Mouse (Mus musculus) thymus, postnatal 25 days (tissue): ENCODE measurements around the gene Sun1.
A peak's percentile ranks its signal among the peaks of the same experiment; 100 is the strongest.

Source experiments
- DNase-seq: peaks from one replicate; pipeline ENCODE4 v3.0.0; 2022

Gene Sun1

DNA sequence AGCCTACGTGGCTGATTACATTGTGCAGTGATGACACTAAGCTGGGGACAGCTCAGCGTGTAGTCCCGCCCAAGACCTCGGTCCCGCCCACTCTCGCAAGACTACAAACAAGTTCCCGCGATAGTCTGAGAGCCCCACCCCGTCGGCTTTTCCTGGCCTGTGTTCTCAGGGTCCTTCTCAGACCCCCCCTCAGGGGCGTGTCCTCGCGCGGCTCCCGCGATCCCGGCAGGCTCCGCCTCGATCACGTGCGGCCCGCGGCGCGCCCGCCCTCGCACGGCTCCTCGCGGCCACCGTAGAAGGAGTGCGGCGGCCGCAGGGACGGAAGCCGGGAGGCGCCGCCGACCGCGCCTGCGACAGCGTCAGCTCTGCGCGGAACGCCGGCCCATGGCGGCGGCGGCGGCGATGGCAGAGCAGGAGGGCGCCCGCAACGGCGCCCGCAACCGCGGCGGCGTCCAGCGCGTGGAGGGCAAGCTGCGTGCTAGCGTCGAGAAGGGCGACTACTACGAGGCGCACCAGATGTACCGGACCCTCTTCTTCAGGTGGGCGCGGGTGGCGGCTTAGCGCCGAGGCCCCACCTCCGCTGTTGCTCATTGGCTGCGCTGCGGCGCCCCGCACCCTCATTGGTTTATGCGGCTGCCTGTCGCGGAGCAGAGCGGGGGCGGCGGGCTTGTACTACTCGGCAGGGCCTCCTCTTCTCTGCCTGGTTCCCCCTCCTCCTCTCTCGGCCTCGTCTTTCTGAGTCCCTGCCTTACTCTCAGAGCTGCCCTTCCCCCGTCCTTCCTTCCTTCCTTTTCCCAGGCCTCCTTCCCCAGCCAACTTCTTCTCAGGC lies 51.9 kb downstream of the Sun1 start, which contains the start of gene Get4:
Gene Get4, plus strand, starts transcription at position 244 of the 829 bp plus-strand sequence.
- peak; percentile 99 for DNase-seq

GRCm38 (mm10) chr5:139252910-139253245 lies 52.4 kb downstream of the Sun1 start:
- DNase-seq: no peak

DNA sequence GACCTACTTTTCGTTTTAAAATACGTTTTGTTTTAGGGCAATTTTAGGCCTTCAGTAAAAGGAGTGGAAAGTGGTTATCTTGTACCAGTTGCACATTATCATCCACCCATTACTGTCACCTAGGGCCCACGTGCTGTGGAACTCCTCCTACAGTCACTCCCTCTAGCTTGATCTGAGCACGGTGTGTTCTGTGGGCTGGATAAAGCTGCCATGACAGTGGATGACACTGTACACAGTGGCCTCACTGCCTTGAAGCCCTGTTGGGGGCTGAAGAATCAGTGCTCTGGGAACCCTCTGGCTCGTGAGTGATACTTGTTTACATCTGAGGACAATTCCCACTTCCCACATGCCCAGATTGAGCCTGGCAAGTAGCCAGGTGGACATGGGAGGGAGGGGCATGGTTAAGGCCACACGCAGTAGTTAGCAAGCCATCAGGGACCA lies 52.9 kb downstream of the Sun1 start:
- peak; percentile 18 for DNase-seq

GRCm38 (mm10) chr5:139254938-139255337 lies 54.5 kb downstream of the Sun1 start:
- DNase-seq: no peak

DNA sequence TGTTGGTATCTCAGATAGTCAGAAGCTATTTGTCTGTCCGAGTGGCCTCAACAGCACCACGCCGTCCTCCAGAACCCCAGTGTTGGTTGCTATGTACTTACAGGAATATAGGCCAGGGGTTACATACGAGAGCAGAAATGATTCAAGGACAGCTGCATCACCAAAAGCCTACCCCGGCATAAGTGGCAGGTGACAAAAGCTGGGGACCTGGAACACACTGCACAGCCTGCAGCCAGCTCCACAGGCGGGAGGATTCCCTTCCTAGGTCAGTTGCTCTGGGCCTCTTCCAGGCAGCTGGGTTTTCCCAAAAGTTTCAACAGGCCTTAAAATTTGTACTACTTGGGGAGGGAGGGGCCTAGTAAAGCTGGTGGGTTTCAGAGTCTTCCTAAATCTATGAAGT lies 55.3 kb downstream of the Sun1 start:
- no peak for DNase-seq

DNA sequence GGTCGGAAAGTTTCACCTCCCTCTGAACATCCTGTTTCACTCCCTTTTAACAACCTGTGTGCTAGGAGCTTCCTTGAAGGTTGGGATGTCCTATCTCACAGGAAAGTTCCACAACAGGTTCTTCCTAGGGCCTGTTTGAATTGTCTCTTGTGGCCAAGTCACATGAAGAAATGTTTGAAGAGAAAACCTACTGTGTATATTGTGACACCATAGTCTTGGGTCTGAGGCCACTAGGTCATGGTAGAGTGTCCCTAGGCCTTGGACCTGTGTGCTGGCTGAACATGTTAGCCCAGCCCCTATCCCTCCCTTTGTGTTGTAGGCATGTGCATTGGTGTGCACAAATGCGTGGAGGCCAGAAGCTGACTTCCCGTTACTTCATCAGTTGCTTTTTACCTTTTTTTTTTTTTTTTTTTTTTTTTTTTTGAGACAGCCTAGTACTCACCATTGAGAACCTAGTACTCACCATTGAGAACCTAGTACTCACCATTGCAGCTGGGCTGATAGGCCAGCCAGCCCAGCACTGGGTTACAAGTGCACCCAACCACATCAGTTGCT lies 55.9 kb downstream of the Sun1 start:
- no peak for DNase-seq

- no peak for DNase-seq
Observed at GRCm38 (mm10) chr5:139257265-139257664, 56.8 kb downstream of the Sun1 start.

DNA sequence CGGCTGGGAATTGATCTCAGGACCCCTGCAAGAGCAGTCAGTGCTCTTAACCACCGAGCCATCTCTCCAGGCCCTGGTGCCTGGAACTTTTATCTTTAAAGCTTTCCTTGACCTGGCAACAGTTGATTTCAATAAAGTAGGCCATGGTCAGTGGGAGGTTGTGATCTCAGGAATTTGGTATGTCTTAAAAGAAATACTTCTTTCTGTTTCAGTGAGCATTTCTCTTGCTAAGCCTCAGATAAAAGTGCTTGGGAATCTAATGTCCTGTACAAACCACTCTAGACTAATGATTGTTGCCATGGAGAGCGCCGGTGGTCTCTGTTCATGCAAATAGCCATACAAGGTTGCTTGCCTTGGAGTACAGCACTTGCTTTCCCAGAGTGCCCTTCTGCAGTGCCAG lies 57.4 kb downstream of the Sun1 start:
- no peak for DNase-seq

DNA sequence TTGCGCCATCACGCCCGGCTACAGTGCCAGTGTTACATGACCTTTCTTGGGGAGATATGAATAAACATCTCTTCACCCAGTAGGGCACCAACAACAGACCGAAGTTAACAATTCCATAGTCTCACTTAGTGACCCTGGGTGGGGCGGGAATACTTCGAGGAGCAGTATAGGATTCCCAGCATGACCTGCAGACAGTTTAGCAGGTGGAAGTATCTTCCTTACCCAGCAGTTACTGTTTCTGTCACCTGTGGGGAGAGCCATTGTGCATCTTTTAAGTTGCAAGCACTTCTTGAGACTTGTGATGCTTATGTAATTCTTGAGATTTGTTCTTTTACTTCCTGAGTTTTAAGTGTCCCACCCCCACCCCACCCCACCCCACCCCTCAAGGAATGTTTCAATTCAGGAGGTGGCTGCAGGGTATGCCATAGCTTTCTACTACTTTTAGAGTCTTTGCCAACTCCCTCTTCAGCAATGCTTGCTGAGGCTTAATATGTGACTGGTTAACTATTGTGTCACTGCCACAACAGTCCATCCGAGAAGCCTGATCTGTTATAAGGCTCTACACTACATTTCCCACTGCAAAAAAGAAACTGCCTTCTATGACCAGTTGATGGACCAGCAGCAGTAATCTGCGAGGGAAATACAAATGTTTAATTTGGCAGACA lies 58.1 kb downstream of the Sun1 start:
- DNase-seq: no peak

- DNase-seq: no peak
Observed at GRCm38 (mm10) chr5:139259853-139260252, 59.4 kb downstream of the Sun1 start.

DNA sequence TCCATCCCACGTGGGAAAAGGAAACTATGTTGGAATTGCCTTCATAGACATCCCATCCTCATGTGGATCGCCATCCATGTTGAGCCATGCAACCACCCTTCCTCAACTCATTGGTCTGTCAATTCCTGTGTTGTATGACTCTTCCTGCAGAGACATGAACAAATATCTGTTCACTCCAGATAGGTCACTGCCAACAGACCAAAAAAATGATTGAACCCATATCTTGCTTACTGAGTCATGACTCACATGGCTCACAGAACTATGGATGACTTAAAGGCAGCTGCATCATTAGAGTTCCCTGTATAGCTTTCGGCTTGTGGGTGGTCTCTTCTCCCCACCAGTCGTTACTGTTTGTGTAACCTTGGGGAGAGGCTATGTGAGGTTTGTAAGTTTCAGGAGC lies 61.0 kb downstream of the Sun1 start:
- no peak for DNase-seq

- DNase-seq: no peak
Observed at GRCm38 (mm10) chr5:139267661-139268060, 67.2 kb downstream of the Sun1 start.

GRCm38 (mm10) chr5:139270806-139271521 lies 70.5 kb downstream of the Sun1 start:
- DNase-seq: no peak

- no peak for DNase-seq
Observed at GRCm38 (mm10) chr5:139271994-139272554, 71.6 kb downstream of the Sun1 start.

GRCm38 (mm10) chr5:139277287-139277686 lies 76.8 kb downstream of the Sun1 start:
- no peak for DNase-seq

DNA sequence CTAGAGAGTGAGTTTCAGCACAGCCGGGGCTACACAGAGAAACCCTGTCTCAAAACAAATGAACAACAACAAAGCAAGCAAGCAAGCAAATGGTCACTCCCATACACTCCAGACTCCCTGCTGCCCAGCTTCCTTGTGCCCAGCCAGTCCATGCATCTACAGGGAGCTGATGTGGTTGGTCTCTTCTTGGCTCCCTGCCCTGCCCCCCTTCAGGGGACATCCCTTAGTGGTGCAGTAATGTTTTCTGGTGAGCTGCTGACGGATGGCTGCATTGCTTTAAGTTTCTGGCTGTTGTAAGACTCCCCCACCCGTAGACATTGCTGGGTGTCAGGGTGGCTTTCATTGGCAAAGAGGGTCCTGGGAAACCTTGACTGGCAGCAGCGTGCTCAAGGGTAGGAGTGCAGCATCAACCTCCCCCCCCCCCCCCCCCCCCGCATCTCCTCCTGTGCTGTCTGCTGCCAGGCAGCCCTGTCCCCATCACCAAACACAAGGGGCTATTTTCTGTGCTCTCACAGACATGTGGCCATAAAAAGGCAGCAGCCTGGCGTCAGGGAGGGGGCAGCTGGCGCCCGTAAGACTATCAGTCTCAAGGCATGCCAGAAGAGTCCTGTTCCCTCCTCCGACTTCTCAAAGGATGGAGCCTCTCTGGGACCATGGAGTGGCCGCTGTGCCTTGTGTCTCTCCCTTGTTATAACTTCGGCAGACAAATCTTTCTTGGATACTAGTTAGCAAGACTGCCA lies 81.1 kb downstream of the Sun1 start:
- DNase-seq: no peak

DNA sequence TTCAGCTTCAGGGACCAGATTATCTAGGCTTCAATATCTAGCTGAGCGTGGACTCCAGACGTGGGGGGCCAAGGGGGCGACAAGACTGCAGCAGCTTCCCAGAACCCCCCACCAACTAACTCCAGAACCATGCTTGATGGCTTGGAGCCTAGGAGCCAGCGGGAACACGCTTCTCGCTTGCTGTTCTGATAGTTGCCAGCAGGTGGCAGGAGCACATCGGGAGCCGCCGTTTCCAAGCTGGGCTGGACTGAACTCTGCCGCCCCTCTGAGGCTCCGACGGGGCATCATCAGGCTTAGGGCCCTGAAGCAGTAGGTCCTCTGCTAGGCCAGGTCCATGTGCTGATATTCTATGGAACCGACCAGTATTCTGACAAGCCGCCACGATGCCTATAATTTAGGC lies 81.8 kb downstream of the Sun1 start:
- DNase-seq: peak; percentile 76

GRCm38 (mm10) chr5:139283460-139284180 lies 83.2 kb downstream of the Sun1 start:
- no peak for DNase-seq

DNA sequence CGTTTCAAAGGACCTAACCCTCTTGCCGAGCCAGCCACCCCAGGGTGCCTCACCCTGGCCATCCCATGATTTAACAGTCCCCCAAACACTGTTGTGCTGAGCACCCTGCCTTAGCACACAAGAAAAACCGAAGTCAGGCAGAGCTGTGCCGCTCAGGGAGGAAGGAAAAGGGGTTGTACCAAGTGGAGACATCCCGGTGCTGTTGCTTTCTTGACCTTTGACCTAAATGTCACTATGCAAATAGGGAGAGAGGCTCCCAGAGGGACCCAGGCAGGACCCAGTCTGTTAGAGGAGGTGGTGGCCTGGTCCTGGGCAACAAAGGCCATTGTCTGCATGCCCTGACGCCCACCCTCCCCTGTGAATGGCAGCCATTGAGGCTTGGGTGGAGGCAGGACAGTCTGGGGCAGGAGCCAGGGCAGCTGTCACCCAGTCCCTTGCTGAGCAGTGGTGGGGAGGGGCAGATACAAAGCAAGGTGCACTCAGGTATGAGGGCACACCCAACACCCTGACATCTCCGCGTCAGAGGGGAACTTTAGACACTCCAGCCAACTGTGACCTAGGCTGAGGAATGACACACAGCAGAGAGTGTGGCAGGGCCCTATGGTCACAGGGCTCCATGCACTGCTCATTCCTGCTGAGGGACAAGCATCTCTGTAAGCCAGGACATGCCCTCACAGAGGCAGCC lies 85.1 kb downstream of the Sun1 start:
- DNase-seq: no peak

DNA sequence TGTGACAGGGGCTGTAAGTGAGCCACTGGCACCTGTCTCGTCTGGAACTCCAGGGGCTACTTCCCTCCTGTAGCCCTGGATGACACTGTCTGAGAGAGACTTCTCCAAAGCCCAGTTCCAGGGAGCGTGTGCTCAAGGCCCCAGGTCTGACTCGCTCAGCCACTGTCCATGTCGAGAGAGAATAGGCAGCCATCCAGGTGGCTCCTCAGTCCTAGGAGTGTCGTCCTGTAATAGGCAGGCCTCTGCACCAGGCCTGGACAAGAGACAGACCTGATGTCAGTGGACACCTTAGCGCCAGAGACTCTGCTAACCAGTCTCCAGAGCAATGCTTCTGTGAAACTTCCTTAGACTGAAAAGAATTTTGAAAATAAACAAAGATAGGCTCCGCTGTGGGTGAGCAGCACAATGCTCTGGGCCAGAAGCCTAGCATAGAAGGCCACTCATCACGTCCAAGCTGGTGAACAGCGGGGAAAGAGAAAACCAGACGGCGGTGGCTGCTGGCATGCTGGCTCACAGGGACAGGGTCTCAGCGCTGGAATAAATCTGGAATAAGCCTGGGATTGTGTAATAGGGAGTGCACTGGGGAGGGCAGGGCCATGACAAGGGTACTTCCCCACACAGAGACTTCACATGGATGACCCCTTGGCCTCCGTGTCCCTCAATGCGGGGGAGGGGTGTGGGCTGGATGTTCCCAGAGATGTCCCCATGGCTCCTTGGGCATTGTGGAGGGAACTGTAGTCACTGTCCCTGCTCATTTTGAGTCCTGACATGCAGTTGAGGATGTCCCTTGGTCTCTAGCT lies 85.9 kb downstream of the Sun1 start:
- no peak for DNase-seq
